Mouse (Mus musculus) hematopoietic stem cell, adult 5-6 weeks (primary cell): Measurements from ENCODE around the gene Fibp. TPM values are rescaled to one million over a fixed set of nuclear protein-coding genes. Genes with fewer than 3 reads are reported as not detected.
"Not testable (repeated sequence)": the region's sequence is repeated elsewhere in the genome, so short reads cannot be mapped to it uniquely, and the experiment has no call there.

Experiments used
- ATAC-seq, 2 experiments: fragments of 125-278 bp in 1 of 2; replicated peaks in 1 of 2; 2 replicates each; pipeline ENCODE4 v1.8.0; 2016 to 2017; ENCODE audit warnings: inconsistent platforms in 2 of 2, mild to moderate bottlenecking in 2 of 2, moderate number of reproducible peaks in 2 of 2, low read depth in 1 of 2, moderate TSS enrichment in 1 of 2; ENCODE audit not compliant: low FRiP score in 2 of 2, poor library complexity in 2 of 2, severe bottlenecking in 2 of 2, insufficient read depth in 1 of 2, low TSS enrichment in 1 of 2
- total RNA-seq: library from RNA; stranded (forward); fragments of 172-1452, 232-1000 nt; gene quantifications from 2 replicates; pipeline ENCODE4 v1.2.3, GENCODE M21; 2017

Fibp gene
- total RNA-seq, 1 experiment from 2014 or later = 159 TPM

DNA sequence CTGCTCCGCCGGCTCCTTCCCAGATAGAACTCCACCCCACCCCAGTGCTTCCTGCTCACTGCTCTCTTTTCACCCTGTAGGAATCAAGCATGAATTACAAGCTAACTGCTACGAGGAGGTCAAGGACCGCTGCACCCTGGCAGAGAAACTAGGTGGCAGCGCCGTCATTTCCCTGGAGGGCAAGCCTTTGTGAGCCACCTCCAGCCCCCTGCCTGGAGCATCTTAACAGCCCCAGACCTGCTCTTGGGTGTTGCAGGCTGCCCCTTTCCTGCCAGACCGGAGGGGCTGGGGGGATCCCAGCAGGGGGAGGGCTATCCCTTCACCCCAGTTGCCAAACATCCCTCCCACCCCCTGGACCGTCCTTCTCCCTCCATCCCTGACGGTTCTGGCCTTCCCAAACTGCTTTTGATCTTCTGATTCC, 32.9 kb downstream of the Fibp start:
- not testable (repeated sequence) for ATAC-seq

DNA sequence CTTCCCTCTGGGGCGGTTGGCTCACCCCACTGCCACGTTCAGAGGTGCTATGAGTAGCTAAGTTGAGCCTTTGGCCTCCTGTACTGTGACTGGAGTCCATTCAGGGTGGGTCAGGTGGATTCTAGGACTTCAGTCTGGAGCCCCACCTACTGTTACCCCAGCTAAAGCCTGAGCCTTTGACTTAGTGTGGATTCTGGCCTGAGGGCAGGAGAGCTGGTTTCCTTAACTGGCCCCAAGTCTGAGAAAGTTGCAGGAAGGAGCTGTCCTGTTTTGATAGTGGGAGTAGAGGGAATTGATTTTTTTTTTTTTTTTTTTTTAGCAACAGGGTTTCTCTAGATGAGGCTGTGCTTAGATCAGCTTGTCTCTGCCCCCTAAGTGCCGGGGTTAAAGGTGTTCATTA, 33.9 kb downstream of the Fibp start:
- no peak for ATAC-seq

DNA sequence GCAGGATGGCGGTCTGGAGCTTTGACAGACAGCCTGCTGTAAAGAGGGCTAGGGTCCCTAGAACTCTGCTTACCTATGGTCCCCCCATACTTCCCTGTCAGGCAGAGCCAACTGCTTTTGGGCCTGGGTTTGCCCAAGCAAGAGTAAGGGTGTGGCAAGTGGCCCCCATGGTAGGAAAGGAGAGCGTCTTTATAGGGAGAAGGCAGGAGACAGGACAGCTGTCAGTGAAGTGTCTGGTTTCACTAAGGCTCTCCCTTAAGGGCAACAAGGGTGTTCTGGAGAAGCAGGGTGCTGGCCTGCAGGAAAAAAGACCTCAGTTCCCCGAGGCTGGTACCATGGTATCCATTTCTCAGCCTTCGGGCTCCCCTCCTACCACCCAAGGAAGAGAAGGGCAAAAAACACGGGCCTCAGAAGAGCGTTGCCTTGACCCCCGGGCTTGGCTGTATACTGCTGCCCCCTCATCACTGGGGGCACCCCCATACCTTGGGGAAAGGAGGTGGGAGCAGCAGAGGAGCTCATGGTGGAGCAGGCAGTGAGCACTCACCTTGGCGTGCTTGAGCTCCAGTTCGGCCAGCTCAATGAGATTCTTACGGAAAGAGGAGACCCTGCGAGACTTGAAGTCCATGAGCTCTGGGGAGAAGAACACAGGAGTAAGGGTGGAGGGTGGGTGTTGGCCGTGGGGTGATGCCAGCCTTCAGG, 35.1 kb downstream of the Fibp start:
- ATAC-seq = no peak

DNA sequence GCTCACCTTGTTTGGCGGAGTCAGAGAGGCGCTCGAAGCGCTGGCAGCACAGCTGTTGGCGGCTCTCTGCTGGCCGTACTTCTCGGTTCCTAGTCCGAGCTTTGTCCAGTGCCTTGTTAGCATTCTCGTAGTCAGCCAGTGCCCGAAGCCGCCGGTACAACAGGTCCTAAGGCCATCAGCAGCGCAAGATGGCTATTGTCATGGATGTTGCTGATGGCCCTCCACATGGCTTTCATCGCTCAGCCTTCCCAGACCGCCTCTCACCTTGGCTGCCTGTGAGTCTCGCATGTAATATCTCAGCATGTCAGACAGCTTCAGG, 35.6 kb downstream of the Fibp start:
- no peak for ATAC-seq

DNA sequence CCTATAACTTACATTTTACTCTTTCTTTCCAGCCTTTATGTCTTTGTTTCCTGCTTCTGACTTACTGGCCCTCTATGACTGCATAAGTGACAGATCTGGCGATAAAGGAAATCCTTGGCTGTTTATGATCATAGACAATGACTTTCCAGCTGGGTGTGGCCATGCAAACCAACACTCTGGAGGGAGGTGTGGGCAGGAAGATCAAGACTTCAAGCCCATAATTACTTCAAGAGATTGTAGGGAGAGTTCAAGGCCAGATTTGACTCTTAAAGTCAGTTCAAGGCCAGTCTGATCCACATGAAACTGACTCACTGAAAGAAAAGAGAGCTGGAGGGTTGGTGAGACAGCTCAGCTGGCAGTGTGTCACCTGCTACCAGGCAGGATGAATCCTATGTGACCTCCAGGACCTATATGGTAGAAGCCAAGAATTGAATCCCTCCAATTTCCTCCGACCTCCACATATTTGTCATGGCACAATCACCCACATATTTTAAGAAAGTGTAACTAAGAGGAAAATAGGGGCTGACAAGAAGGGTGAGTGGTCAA, 40.0 kb downstream of the Fibp start:
- ATAC-seq = no peak

DNA sequence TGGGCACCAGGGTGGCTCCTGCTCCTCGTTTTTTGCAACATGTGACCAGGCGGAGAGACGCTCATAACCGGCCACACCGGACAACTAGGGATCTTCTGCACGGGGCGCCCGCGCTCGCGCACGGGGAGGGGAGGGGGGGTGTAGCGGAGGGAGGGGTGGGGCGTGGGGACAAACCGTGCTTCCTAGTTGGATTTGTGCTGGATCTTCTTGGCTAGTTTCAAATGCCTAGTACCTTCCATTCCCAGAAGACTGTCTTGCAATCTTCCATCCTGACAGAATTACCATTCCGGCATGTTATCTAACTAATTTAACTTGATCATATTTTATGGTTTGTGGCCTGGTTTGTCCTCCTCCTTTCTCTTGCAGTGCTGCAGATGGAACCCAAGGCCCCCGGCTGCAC, 43.3 kb downstream of the Fibp start, which contains the start of gene 1700020D05Rik:
Gene 1700020D05Rik (minus strand): TSS at position 101 of the 400 bp plus-strand sequence.
- ATAC-seq = no peak

DNA sequence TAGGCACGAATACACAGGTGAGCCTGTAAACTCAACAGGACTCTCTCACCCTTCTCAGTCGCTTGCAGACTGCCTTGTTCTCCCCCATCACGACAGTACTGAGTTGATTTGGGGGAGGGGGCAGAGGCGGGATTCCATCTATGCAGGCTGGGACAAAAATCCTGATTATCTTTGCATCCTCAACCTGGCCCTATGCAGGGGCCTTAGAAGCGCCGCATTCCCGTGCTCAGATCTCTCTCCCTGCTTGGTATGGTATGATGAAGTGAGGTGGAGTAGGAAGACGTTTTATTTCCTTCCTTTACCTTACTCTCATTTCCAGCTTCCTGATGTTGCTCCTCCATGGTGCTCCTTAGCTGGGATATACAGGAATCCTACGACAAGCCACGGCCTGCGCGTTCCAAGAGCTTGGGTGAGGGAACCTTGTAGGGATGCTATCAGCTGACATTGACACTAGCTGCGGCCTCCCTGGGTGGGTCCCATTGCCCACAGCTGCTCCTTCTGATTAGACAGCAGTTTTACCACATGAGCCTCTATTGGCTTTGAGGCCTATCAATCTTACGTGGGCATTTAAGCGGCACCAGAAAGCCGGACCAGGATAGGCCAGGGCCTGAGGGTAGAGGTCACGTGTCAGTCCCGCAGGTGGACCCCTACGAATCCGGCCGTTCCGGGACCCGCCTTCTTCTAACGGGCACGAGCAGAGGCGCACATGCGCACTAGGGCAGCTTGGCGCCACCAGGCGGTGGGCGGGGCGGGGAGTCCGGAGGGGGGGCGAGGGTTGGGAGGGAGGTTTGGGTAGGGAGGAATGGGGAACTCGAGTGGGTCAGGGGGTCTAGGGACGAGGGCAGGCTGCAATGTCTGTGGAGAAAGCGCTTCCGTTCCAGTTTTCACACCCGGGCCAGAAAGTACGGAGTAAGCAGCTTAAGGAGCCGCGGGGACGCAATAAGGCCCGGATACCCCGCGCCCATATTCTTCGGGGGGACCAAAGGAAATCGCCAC, 49.9 kb downstream of the Fibp start, which contains the start of gene Snx32:
Gene Snx32 (minus strand): TSS at position 508 of the 996 bp plus-strand sequence.
- peak; percentile 95 for ATAC-seq

DNA sequence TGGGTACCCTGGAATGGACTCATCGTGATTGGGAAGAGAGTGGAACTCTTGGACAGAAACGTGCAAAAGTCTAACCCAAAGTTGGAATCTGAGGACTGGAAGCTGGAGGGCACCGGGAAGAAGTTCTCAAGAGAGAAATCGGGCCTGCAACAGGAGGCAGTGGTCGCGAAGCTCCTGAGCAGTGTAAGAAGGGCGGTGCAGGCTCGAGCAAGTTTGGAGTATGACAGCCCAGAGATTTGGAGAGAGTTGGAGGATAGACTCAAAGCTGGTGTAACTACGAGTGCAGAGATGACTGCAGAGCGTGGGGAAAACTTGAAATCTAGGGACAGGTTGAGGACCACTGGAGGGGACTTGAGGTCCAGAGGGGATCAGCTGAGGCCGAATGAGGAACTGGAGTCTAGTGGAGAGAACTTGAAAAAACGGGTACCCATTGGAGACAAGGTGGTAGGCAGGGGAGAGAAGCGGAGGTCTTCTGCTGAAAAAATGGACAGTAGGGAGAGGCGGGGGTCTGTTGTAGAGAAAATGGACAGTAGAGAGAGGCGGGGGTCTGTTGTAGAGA, 50.7 kb downstream of the Fibp start:
- no peak for ATAC-seq

DNA sequence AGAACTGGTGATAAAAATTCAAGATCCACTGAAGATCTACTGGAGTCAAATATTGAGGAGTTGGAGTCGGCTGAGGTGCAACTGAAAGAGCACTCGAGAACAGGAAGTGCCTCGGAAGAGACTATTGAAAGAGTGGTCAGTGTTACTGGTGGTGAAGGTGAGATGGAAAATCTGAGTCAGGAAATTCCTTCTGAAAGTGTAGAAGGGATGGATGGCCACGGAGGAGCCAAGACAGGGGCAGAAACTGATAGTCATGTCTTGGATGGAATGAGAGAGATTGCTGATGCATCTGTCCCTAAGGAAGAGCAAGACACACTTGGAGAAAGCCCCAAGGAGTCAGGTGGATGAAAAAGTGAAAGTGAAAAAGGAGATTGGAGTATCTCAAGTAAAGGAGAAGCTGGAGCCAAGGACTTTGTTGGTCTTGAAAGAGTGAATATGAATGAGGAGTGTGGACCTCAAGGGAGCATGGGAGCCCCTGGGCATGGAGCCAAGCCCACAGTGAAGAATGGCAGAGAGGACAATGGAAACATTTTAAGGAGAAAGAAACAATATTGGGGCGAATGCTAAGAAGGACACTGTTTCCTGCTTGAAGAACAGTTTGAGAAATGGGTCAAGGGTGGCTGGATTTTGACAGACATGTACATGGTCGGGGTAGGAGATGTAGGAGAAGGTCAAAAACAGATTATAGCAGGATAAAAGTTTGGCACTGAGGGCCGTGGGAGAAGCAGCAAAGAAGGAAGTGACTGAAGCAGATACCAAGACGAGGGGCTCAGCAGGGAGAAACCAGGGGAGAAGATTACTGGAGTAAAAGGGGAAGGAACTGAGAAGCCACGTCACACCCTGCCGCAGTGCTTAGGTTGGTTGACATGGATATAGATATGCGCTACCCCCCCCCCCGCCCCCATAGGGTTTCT, 51.9 kb downstream of the Fibp start:
- peak; percentile 60 to 70 for ATAC-seq

DNA sequence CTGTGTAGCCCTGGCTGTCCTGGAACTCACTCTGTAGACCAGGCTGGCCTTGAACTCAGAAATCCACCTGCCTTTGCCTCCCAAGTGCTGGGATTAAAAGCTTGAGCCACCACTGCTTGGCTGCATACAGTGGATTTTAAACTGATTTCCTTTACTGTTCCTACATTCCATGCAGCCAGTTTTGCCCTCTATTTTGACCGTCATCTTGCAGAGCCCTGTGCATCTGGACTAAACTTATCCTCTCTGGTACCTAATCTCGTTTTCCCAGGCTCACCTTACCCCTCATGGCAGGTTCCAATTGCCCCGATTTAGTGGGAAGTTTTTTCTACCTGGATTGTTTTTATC, 52.6 kb downstream of the Fibp start:
- ATAC-seq = no peak

Other genes with a start within 250 kb of the Fibp start
- gene Pacs1, start 187.5 kb upstream of the Fibp start, total RNA-seq = 17.3 and 23.4 TPM in 2 replicates
- gene Sf3b2, start 165.2 kb upstream of the Fibp start, total RNA-seq = 262 and 325 TPM in 2 replicates
- gene Gal3st3, start 162.3 kb upstream of the Fibp start, total RNA-seq = not detected in 2 replicates
- not detected in 2 replicates for gene Catsper1, start 124.9 kb upstream of the Fibp start, total RNA-seq
- gene Cst6, start 111.0 kb upstream of the Fibp start, total RNA-seq = 0.45 TPM in 1 of 2 replicates, not detected in the other
- 38.1 and 49.7 TPM in 2 replicates for gene Eif1ad, start 93.9 kb upstream of the Fibp start, total RNA-seq
- gene Banf1, start 93.4 kb upstream of the Fibp start, total RNA-seq = 43.0 and 51.5 TPM in 2 replicates
- 75.2 and 88.4 TPM in 2 replicates for gene Sart1, start 71.9 kb upstream of the Fibp start, total RNA-seq
- gene Tsga10ip, start 58.1 kb upstream of the Fibp start, total RNA-seq = 0.30 TPM in 1 of 2 replicates, not detected in the other
- gene Drap1, start 35.6 kb upstream of the Fibp start, total RNA-seq = 107 and 122 TPM in 2 replicates
- 14.3 and 15.6 TPM in 2 replicates for gene AI837181, start 35.5 kb upstream of the Fibp start, total RNA-seq
- gene Fosl1, start 13.1 kb upstream of the Fibp start, total RNA-seq = 1.3 and 4.2 TPM in 2 replicates
- 2.3 and 4.1 TPM in 2 replicates for gene Ccdc85b, start 2.7 kb upstream of the Fibp start, total RNA-seq
- 8.1 and 20.7 TPM in 2 replicates for gene Ctsw, start 7.9 kb downstream of the Fibp start, total RNA-seq
- 1.2 TPM in 1 of 2 replicates, not detected in the other for gene Efemp2, start 13.3 kb downstream of the Fibp start, total RNA-seq
- 7.9 and 12.0 TPM in 2 replicates for gene Mus81, start 27.8 kb downstream of the Fibp start, total RNA-seq
- 878 and 953 TPM in 2 replicates for gene Cfl1, start 29.8 kb downstream of the Fibp start, total RNA-seq
- 0.69 and 2.8 TPM in 2 replicates for gene 1700020D05Rik, start 43.2 kb downstream of the Fibp start, total RNA-seq
- gene Snx32, start 49.9 kb downstream of the Fibp start, total RNA-seq = 3.2 and 4.4 TPM in 2 replicates
- gene Ovol1, start 100.0 kb downstream of the Fibp start, total RNA-seq = not detected in 2 replicates
- 6.5 and 6.8 TPM in 2 replicates for gene Ap5b1, start 107.4 kb downstream of the Fibp start, total RNA-seq
- 47.9 and 73.0 TPM in 2 replicates for gene Rnaseh2c, start 141.3 kb downstream of the Fibp start, total RNA-seq
- gene Kat5, start 149.6 kb downstream of the Fibp start, total RNA-seq = 67.9 and 88.5 TPM in 2 replicates
- gene Rela, start 176.9 kb downstream of the Fibp start, total RNA-seq = 44.7 and 74.6 TPM in 2 replicates
- gene Sipa1, start 203.1 kb downstream of the Fibp start, total RNA-seq = 33.0 and 33.8 TPM in 2 replicates
- gene Map3k11, start 228.1 kb downstream of the Fibp start, total RNA-seq = 23.9 and 34.3 TPM in 2 replicates
- gene Pcnx3, start 228.3 kb downstream of the Fibp start, total RNA-seq = 21.0 and 21.2 TPM in 2 replicates
- gene Kcnk7, start 243.8 kb downstream of the Fibp start, total RNA-seq = 0.75 TPM in 1 of 2 replicates, not detected in the other